Mouse (Mus musculus) forebrain, embryonic 11.5 days (tissue): ENCODE results near the gene Scn8a. TPM values are rescaled to one million over a fixed set of nuclear protein-coding genes. Genes with fewer than 3 reads are reported as not detected.
A peak's percentile ranks its signal among the peaks of the same experiment; 100 is the strongest.

Experiments
- ATAC-seq: fragments of 200-750 bp; cut with Nextera tagmentation; replicated peaks from 2 replicates; pipeline ENCODE4 v1.8.0; 2017; ENCODE audit warnings: moderate TSS enrichment; ENCODE audit not compliant: low FRiP score
- DNase-seq: peaks from one replicate; pipeline ENCODE4 v3.0.0-alpha.2; 2017; ENCODE audit warnings: low spot score
- H3K27ac ChIP-seq: fragments of 300-500 bp; sonication (generic); 2 replicates; pipeline ENCODE4 v1.5.1; 2014; ENCODE audit warnings: low read depth, low read length
- H3K27me3 ChIP-seq: fragments of 300-500 bp; sonication (generic); 2 replicates; pipeline ENCODE4 v1.6.1; 2014; ENCODE audit warnings: mild to moderate bottlenecking, low read length, mixed read lengths; ENCODE audit not compliant: control insufficient read depth, insufficient read depth
- H3K36me3 ChIP-seq: fragments of 300-500 bp; sonication (generic); 2 replicates; pipeline ENCODE4 v1.6.1; 2014; ENCODE audit warnings: mild to moderate bottlenecking, low read length, moderate library complexity, mixed read lengths; ENCODE audit not compliant: control insufficient read depth, insufficient read depth
- H3K4me1 ChIP-seq: fragments of 300-500 bp; sonication (generic); replicated peaks from 2 replicates; pipeline ENCODE4 v1.6.1; 2014; ENCODE audit warnings: low read length, mixed read lengths; ENCODE audit not compliant: control insufficient read depth, insufficient read depth
- H3K4me2 ChIP-seq: fragments of 300-500 bp; sonication (generic); 2 replicates; pipeline ENCODE4 v1.6.1; 2014; ENCODE audit warnings: low read depth, mild to moderate bottlenecking, low read length, moderate library complexity, mixed read lengths; ENCODE audit not compliant: severe bottlenecking
- H3K4me3 ChIP-seq: fragments of 300-500 bp; sonication (generic); 2 replicates; pipeline ENCODE4 v1.5.1; 2014; ENCODE audit warnings: low read depth, low read length
- H3K9ac ChIP-seq: fragments of 300-500 bp; sonication (generic); 2 replicates; pipeline ENCODE4 v1.6.1; 2014; ENCODE audit warnings: low read length
- H3K9me3 ChIP-seq: fragments of 300-500 bp; sonication (generic); 2 replicates; pipeline ENCODE4 v1.6.1; 2016; ENCODE audit warnings: low read length, mixed read lengths; ENCODE audit not compliant: control insufficient read depth
- WGBS: fragments of 180-500 bp; shearing (Covaris S2); extraction: QIAGEN DNeasy Blood & Tissue Kit; methylation state at CpG from one replicate; pipeline ENCODE4 v1.1.7; 2014; 5-methylcytosine and 5-hydroxymethylcytosine counted together
- polyA plus RNA-seq: library from polyadenylated mRNA; unstranded; fragments of >200 nt; fragmentation: Nextera tagmentation; extraction: Ambion mirVana; gene quantifications from 2 replicates; pipeline ENCODE4 v1.2.1, GENCODE M21; 2014

The Scn8a gene
- polyA plus RNA-seq, 1 experiment from 2014 or later, result 13.9 TPM

DNA sequence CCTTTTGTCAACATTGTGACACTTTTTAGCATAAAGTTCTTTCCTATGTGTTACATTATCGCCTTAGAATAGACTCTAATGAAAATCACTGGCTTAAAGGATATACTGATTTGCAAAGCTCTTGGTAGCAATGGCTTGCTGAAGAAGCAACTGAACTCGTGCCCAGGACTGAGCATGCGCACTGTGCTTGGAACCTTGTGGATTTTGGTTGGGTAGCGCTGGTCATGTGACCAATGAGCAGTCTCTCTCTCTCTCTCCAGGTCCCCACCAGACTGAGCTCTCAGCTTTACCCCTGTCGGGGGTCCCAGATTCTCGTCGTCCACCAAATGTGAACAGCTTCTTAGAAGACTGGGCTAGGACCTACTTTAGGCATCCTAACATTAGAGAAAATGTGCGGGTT lies 32.9 kb upstream of the Scn8a start:
- ATAC-seq, result no peak
- no peak overlapping the region for H3K27ac ChIP-seq

DNA sequence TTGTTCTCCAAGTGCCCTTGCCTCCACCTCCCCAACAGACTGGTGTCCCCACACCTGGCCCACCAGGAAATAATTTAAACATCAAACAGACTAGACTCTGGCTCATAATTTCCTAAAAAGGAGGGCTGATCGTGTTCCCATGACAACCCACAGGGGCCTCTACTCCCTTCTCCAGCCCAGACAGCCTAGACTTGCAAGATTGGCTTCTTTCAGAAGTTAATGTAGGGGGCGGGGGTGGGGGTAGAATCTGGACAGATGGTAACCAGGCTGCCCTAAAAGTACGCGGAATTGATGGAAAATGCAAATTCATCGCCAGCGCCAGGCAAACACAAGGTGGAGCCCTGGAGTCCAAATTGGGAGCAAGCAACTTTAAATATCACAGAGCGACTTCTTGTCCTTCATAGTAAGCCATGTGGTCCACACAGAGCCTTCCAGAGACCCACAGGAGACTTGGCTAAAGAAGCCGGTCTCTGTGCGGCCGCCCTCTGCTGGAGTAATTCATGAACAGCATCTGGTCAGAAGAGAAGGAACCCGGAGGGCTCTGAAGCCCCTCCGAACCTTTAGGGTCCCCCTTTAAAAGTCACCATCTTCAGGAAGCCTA lies 31.0 kb upstream of the Scn8a start:
- no peaks in the 10 kb centered on the region for H3K27me3 ChIP-seq
- no peak overlapping the region for H3K27ac ChIP-seq
- no peak overlapping the region for H3K4me3 ChIP-seq
- DNase-seq, result peak; percentile 69
- no peaks in the 10 kb centered on the region for H3K4me1 ChIP-seq
- ATAC-seq, result no peak
- H3K36me3 ChIP-seq, result no peaks in the 10 kb centered on the region
- H3K9me3 ChIP-seq, result no peaks in the 10 kb centered on the region
- H3K9ac ChIP-seq, result no peak overlapping the region
- WGBS, result 44% methylated on average over 12 of the region's 12 CpGs
- H3K4me2 ChIP-seq, result no peak overlapping the region

More for the DNA sequence above, 32.9 kb upstream of the Scn8a start:
- no peak for DNase-seq
- no peak overlapping the region for H3K4me3 ChIP-seq
- H3K4me2 ChIP-seq, result no peak overlapping the region
- no peak overlapping the region for H3K9ac ChIP-seq
- no peaks in the 10 kb centered on the region for H3K9me3 ChIP-seq
- H3K27me3 ChIP-seq, result no peaks in the 10 kb centered on the region
- H3K36me3 ChIP-seq, result no peaks in the 10 kb centered on the region
- WGBS, result 83% methylated on average over 8 of the region's 8 CpGs
- H3K4me1 ChIP-seq, result no peaks in the 10 kb centered on the region

DNA sequence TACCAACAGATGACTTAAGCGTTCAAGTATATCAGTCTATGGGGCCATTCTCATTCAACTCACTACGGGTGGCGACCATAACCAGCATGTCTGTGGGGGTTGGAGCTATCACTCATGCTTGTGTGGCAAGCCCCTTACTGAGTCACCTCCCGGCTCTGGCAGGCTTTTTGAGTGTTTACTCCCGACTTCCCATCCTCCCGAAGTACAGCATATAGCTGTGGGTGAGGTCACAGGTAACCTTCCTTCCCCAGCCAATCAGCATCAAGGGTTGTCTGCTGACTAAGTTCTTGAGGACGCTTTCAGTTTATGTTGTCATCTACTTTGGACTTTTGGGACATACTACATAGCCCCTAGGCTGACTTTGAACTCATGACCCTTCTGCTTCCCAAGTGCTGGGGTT lies 25.3 kb upstream of the Scn8a start:
- Histone ChIP-seq H3K4me2 (no peak overlapping the region), H3K36me3 (no peaks in the 10 kb centered on the region), H3K4me1 (no peaks in the 10 kb centered on the region), H3K9me3 (peaks cover 4% of the 10 kb centered on the region; the same call in 1 of the 2 replicates), H3K9ac (no peak overlapping the region), H3K27me3 (no peaks in the 10 kb centered on the region), H3K27ac (no peak overlapping the region), H3K4me3 (no peak overlapping the region)
- ATAC-seq, result no peak
- WGBS, result 91% methylated on average over 7 of the region's 7 CpGs
- DNase-seq, result peak; percentile 34

DNA sequence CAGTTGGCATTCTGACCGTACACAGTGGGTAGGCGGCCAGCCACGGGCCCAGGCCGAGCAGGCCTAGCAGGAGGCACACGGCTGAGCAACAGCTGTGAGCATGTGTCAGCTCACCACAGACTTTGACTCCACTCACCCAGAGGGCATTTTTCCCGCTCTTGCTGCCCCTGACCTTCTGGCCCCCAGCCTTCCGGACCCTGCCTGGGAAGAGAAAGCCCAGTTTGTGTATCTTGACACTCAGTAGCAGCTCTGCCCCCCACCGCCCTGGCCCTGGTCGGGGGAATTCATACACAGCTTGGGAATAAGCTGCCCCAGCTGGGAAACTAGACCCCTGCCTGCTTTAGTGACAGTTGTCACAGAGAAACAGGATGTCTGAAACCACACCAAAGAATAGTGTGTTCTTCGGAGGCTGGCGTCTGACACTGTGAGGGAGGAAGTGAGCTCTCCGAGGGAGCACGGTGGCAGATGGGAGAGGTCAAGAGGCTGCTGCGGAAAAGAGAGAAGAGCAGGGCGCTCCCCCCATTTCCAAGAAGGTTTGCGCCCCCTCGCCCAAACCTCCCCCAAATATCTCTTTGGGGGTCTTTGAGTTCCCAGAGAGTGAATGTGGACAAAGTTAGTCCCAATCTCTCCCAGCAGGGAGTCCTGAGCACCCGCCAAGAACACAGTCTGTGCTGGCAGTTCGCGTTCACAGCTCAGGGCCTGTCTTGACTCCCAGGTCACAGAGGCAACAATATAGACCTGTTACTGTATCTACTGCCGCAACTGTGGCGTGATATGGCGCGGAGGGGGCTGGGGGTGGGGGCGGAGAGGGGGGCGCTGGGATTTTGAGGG lies 24.4 kb upstream of the Scn8a start:
- H3K9me3 ChIP-seq, result peaks cover 4% of the 10 kb centered on the region; the same call in 1 of the 2 replicates

DNA sequence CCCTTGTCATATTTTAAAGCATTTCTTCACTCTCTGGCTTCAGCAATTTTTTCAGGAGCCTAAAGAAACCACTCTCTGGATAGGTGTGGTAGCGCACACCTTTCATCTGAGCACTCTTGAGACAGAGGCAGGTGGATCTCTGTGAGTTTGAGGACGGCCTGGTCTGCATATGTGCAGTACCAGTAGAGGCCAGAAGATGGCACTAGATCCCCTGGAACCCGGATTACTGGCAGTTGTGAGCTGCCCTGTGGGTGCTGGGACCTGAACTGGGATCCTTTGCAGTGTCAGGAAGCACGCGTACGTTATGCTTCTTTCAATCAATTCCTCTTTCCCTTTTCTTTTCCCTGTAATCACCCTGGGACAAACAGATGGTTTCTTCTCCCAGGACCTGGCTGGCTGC lies 22.5 kb upstream of the Scn8a start:
- H3K27me3 ChIP-seq, result no peaks in the 10 kb centered on the region
- no peak for ATAC-seq
- H3K4me3 ChIP-seq, result no peak overlapping the region
- peaks cover 4% of the 10 kb centered on the region; the same call in 1 of the 2 replicates for H3K9me3 ChIP-seq
- H3K9ac ChIP-seq, result no peak overlapping the region
- peak; percentile 43 for DNase-seq
- 82% methylated on average over 6 of the region's 6 CpGs for WGBS
- no peaks in the 10 kb centered on the region for H3K4me1 ChIP-seq
- H3K27ac ChIP-seq, result no peak overlapping the region
- no peak overlapping the region for H3K4me2 ChIP-seq
- no peaks in the 10 kb centered on the region for H3K36me3 ChIP-seq

More for the DNA sequence above, 24.4 kb upstream of the Scn8a start:
- H3K27ac ChIP-seq, result no peak overlapping the region
- no peaks in the 10 kb centered on the region for H3K27me3 ChIP-seq
- H3K36me3 ChIP-seq, result no peaks in the 10 kb centered on the region
- DNase-seq (peak; percentile 55), ATAC-seq (no peak)
- H3K4me2 ChIP-seq, result no peak overlapping the region
- no peak overlapping the region for H3K4me3 ChIP-seq
- no peaks in the 10 kb centered on the region for H3K4me1 ChIP-seq
- WGBS, result 64% methylated on average over 26 of the region's 26 CpGs
- no peak overlapping the region for H3K9ac ChIP-seq

DNA sequence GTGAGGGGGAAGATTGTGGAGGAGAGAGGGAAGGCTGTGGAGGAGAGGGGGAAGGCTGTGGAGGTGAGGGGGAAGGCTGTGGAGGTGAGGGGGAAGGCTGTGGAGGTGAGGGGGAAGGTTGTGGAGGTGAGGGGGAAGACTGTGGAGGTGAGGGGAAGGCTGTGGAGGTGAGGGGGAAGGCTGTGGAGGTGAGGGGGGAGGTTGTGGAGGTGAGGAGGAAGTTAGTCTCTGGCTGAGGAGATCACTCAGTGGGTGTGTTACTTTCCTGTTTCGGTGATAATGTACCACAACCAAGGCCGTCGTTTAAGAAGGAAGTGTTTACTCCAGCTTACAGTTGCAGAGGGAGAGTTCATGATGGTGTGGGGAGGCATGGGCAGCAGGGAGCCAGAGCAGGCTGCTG lies 12.1 kb upstream of the Scn8a start:
- DNase-seq (peak; percentile 26), ATAC-seq (no peak)
- 85% methylated on average over 3 of the region's 3 CpGs for WGBS
- no peak overlapping the region for H3K9ac ChIP-seq
- H3K4me3 ChIP-seq, result no peak overlapping the region
- no peak overlapping the region for H3K4me2 ChIP-seq
- no peaks in the 10 kb centered on the region for H3K9me3 ChIP-seq
- no peaks in the 10 kb centered on the region for H3K27me3 ChIP-seq
- H3K27ac ChIP-seq, result no peak overlapping the region
- H3K36me3 ChIP-seq, result no peaks in the 10 kb centered on the region
- no peaks in the 10 kb centered on the region for H3K4me1 ChIP-seq

DNA sequence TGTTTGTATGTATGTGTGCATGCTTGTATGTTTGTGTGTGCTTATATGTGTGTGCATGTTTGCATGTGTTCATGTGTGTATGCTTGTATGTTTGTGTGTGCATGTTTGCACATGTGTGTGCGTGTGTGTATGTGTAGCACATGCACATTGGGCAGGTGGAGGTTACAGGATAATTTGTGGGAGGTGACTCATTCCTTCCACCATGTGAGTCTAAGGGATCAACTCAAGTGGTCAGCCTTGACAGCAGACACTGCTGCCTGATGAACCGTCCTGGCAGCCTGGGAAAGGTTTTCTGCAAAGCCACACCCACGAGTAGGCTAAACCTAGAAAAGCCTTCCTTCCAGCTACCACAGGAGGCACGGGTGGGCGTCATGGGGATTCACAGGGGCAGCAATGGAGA lies 8.8 kb upstream of the Scn8a start:
- ATAC-seq (no peak), DNase-seq (no peak)
- no peaks in the 10 kb centered on the region for H3K36me3 ChIP-seq
- no peak overlapping the region for H3K4me2 ChIP-seq
- H3K9me3 ChIP-seq, result no peaks in the 10 kb centered on the region
- H3K27me3 ChIP-seq, result no peaks in the 10 kb centered on the region
- H3K4me1 ChIP-seq, result no peaks in the 10 kb centered on the region
- H3K27ac ChIP-seq, result no peak overlapping the region
- H3K9ac ChIP-seq, result no peak overlapping the region
- WGBS, result 48% methylated on average over 5 of the region's 5 CpGs
- no peak overlapping the region for H3K4me3 ChIP-seq

DNA sequence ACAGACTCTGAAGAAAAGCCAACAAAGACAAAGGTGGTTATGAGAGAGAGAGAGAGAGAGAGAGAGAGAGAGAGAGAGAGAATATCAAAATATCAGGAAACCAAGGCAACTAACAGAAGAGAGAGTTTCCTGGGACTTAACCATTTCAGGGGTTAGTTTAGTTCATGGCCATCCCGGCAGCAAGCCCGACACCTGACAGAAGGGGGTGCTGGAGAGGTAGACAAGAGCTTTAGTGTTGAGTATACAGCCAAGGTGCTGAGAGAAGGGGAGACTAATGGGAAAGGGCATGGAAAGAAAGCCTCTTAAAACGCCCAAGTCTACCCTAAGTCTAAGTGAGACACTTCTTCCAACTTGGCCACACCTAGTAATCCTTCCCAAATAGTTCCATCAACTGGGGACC lies 4.1 kb upstream of the Scn8a start:
- no peak overlapping the region for H3K27ac ChIP-seq
- H3K4me2 ChIP-seq, result no peak overlapping the region
- no peak overlapping the region for H3K4me3 ChIP-seq
- H3K9ac ChIP-seq, result no peak overlapping the region
- WGBS, result 49% methylated on average over 3 of the region's 3 CpGs
- peaks cover 7% of the 10 kb centered on the region for H3K27me3 ChIP-seq
- no peaks in the 10 kb centered on the region for H3K36me3 ChIP-seq
- H3K9me3 ChIP-seq, result no peaks in the 10 kb centered on the region
- ATAC-seq, result no peak
- no peaks in the 10 kb centered on the region; the same call in 1 of the 2 replicates for H3K4me1 ChIP-seq
- DNase-seq, result no peak
